Mouse (Mus musculus) adrenal gland, postnatal 0 days (tissue): Measurements from ENCODE around the gene Ucp1. TPM values are rescaled to one million over a fixed set of nuclear protein-coding genes. Genes with fewer than 3 reads are reported as not detected.

ENCODE experiments used
- polyA plus RNA-seq: library from polyadenylated mRNA; unstranded; fragments of >200 nt; fragmentation: Nextera tagmentation; extraction: Ambion mirVana; gene quantifications from 2 replicates; pipeline ENCODE4 v1.2.1, GENCODE M21; 2015

Ucp1 gene
- polyA plus RNA-seq, result 0.12 and 0.39 TPM in 2 replicates

GRCm38 (mm10) chr8:83290176-83290575, at the start of gene Ucp1:
Ucp1 (plus strand) TSS chr8:83290352.

DNA sequence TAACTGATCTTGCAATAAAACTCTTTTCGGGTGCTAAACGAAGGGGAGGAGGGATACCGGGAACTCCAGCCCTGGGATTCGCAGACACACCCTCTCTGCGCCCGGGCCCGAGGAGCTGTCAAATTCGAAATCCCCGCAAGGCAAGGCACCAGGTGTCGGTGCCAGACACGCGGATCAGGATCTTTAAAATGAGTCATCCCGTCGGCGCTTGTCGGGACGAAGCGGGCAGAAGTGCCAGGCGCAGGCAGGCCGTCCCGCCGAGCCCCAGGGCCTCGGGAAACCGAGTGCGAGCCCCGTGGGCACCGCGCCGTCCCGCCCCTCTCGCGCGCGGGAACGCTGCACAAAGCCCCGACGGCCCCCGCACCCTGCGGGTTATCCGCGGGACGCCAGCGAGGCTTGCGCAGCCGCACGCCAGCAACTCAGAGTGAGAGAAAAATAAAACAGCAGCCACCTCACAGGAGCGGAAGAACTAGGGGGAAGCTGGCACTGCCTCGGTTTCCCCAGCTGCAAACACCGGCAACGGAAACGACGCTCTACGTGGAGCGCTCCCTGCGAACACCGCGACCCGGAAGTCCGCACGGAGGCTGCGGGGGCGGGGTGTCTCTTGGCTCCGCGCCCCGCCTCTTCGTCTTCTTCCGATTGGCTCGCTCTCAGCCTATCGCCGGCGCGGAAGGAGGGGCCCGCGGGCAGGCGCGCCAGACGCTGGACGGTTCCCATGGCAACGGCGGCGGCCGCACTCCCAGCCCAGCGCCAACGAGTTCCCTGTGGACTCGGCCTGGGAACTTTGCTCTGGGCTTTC, 41.9 kb downstream of the Ucp1 start, which contains the start of gene Elmod2:
Gene Elmod2, minus strand, starts transcription at position 588 of the 799 bp plus-strand sequence.

Other genes starting within 250 kb of the Ucp1 start
- gene Tbc1d9, start 125.0 kb upstream of the Ucp1 start, polyA plus RNA-seq, result 2.6 and 3.1 TPM in 2 replicates
- gene Gm10645, start 124.2 kb upstream of the Ucp1 start, polyA plus RNA-seq, result 1.4 and 2.5 TPM in 2 replicates
- gene Elmod2, start 42.1 kb downstream of the Ucp1 start, polyA plus RNA-seq, result 6.6 and 10.2 TPM in 2 replicates
- not detected in 2 replicates for gene Mgat4d, start 58.1 kb downstream of the Ucp1 start, polyA plus RNA-seq
- 0.43 and 1.9 TPM in 2 replicates for gene Clgn, start 99.5 kb downstream of the Ucp1 start, polyA plus RNA-seq
- 95.7 and 97.6 TPM in 2 replicates for gene Scoc, start 168.0 kb downstream of the Ucp1 start, polyA plus RNA-seq
- gene Olfr370, start 245.4 kb downstream of the Ucp1 start, polyA plus RNA-seq, result not detected in 2 replicates